Mouse (Mus musculus) limb, embryonic 11.5 days (tissue): ENCODE data around the gene Cblb. TPM values are rescaled to one million over a fixed set of nuclear protein-coding genes. Genes with fewer than 3 reads are reported as not detected.

Experiments used
- ATAC-seq: fragments of 200-750 bp; cut with Nextera tagmentation; 2 replicates; pipeline ENCODE4 v1.8.0; 2017; ENCODE audit warnings: low read depth; ENCODE audit not compliant: insufficient number of reproducible peaks, low FRiP score, low TSS enrichment
- DNase-seq: peaks from one replicate; pipeline ENCODE4 v3.0.0-alpha.2; 2015; ENCODE audit warnings: low spot score
- H3K27ac ChIP-seq: fragments of 300-500 bp; sonication (generic); replicated peaks from 2 replicates; pipeline ENCODE4 v1.5.1; 2014; ENCODE audit warnings: low read depth, mild to moderate bottlenecking, low read length
- H3K27me3 ChIP-seq: fragments of 300-500 bp; sonication (generic); 2 replicates; pipeline ENCODE4 v1.6.1; 2014; ENCODE audit warnings: mild to moderate bottlenecking, low read length, mixed read lengths; ENCODE audit not compliant: control insufficient read depth, insufficient read depth
- H3K36me3 ChIP-seq: fragments of 300-500 bp; sonication (generic); 2 replicates; pipeline ENCODE4 v1.6.1; 2014; ENCODE audit warnings: mild to moderate bottlenecking, low read length, moderate library complexity, mixed read lengths; ENCODE audit not compliant: control insufficient read depth, insufficient read depth
- H3K4me1 ChIP-seq: fragments of 300-500 bp; sonication (generic); 2 replicates; pipeline ENCODE4 v1.6.1; 2014; ENCODE audit warnings: low read length, mixed read lengths; ENCODE audit not compliant: control insufficient read depth, insufficient read depth
- H3K4me2 ChIP-seq: fragments of 300-500 bp; sonication (generic); 2 replicates; pipeline ENCODE4 v1.6.1; 2014; ENCODE audit warnings: low read depth, mild to moderate bottlenecking, moderate library complexity; ENCODE audit not compliant: severe bottlenecking
- H3K4me3 ChIP-seq: fragments of 300-500 bp; sonication (generic); 2 replicates; pipeline ENCODE4 v1.5.1; 2014; ENCODE audit warnings: low read depth, low read length
- H3K9ac ChIP-seq: fragments of 300-500 bp; sonication (generic); 2 replicates; pipeline ENCODE4 v1.6.1; 2014; ENCODE audit warnings: mild to moderate bottlenecking, low read length
- H3K9me3 ChIP-seq: fragments of 300-500 bp; sonication (generic); 2 replicates; pipeline ENCODE4 v1.6.1; 2016; ENCODE audit warnings: low read length; ENCODE audit not compliant: control insufficient read depth
- WGBS: fragments of 180-500 bp; shearing (Covaris S2); extraction: QIAGEN DNeasy Blood & Tissue Kit; methylation state at CpG from one replicate; pipeline ENCODE4 v1.1.7; 2014; 5-methylcytosine and 5-hydroxymethylcytosine counted together
- polyA plus RNA-seq: library from polyadenylated mRNA; unstranded; fragments of >200 nt; fragmentation: Nextera tagmentation; extraction: Ambion mirVana; gene quantifications from 2 replicates; pipeline ENCODE4 v1.2.1, GENCODE M21; 2014

Cblb gene
- polyA plus RNA-seq, 1 experiment from 2014 or later, result 33.1 TPM

DNA sequence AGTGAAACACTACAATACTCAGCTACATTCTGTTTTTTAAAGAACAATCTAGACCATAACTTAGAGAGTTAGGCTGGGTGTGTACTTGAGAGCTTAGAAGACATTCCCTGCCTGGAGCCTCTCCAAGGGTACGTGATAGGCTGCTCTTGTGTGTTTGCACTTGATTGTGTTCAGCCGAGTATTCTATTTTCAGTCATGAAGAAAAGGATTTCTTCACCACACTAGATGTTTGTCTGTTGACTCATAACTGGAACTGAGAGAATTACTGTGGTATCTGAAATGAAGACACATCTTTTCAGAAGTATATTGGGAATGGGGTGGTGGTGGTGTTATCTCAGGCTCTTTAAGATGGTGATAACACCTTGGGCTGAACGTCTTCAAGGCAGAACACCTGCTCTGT lies 64.6 kb downstream of the Cblb start:
- H3K4me3 ChIP-seq, result no peak overlapping the region
- no peaks in the 10 kb centered on the region for H3K27me3 ChIP-seq
- H3K4me1 ChIP-seq, result peaks cover 16% of the 10 kb centered on the region
- no peak overlapping the region for H3K4me2 ChIP-seq
- ATAC-seq, result no peak
- no peak overlapping the region for H3K9ac ChIP-seq
- WGBS, result 90% methylated on average over 3 of the region's 3 CpGs
- H3K36me3 ChIP-seq, result no peaks in the 10 kb centered on the region
- DNase-seq, result no peak
- H3K9me3 ChIP-seq, result no peaks in the 10 kb centered on the region
- no peak overlapping the region for H3K27ac ChIP-seq

GRCm38 (mm10) chr16:52100466-52100865 lies 69.4 kb downstream of the Cblb start:
- DNase-seq (no peak), ATAC-seq (no peak)
- Histone ChIP-seq H3K4me1 (peaks cover 11% of the 10 kb centered on the region), H3K27ac (no peak overlapping the region), H3K9me3 (no peaks in the 10 kb centered on the region), H3K36me3 (no peaks in the 10 kb centered on the region; the same call in 1 of the 2 replicates), H3K27me3 (no peaks in the 10 kb centered on the region), H3K9ac (no peak overlapping the region), H3K4me2 (no peak overlapping the region), H3K4me3 (no peak overlapping the region)
- WGBS, result 81% methylated on average over 6 of the region's 6 CpGs

- ATAC-seq (no peak), DNase-seq (no peak)
- H3K4me3 ChIP-seq, result no peak overlapping the region
- no peaks in the 10 kb centered on the region for H3K27me3 ChIP-seq
- H3K9me3 ChIP-seq, result no peaks in the 10 kb centered on the region
- H3K9ac ChIP-seq, result no peak overlapping the region
- no peak overlapping the region for H3K27ac ChIP-seq
- WGBS, result 89% methylated on average over 9 of the region's 9 CpGs
- H3K36me3 ChIP-seq, result no peaks in the 10 kb centered on the region; the same call in 1 of the 2 replicates
- peaks cover 13% of the 10 kb centered on the region for H3K4me1 ChIP-seq
- no peak overlapping the region for H3K4me2 ChIP-seq
These were observed 73.6 kb downstream of the Cblb start for GRCm38 (mm10) chr16:52104608-52105007.

DNA sequence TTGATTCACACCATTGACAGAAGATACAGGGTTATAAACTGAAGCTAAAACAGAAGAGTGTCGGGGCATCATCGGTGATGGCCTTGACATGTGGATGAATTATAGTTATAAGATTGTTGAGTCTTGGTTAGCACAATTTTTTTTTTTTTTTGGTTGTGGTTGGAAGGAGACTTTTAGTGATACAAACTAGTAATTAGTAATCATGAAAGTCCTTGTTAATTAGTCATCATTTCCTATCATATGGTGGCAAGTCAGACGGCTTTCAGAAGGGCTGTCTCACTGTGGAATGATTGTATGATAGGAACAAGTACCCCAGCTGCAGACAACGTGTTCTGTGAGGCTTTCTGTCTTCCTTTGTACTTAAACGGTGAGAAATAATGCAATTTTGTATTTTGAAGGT lies 76.8 kb downstream of the Cblb start:
- Histone ChIP-seq H3K4me3 (no peak overlapping the region), H3K4me1 (peaks cover 7% of the 10 kb centered on the region), H3K27me3 (no peaks in the 10 kb centered on the region), H3K9me3 (no peaks in the 10 kb centered on the region), H3K4me2 (no peak overlapping the region), H3K9ac (no peak overlapping the region), H3K27ac (no peak overlapping the region), H3K36me3 (peaks cover 2% of the 10 kb centered on the region; the same call in 1 of the 2 replicates)
- WGBS, result 78% methylated on average over 5 of the region's 5 CpGs
- DNase-seq, result no peak
- no peak for ATAC-seq

GRCm38 (mm10) chr16:52114473-52114872 lies 83.4 kb downstream of the Cblb start:
- no peaks in the 10 kb centered on the region for H3K27me3 ChIP-seq
- H3K9me3 ChIP-seq, result no peaks in the 10 kb centered on the region
- no peak for ATAC-seq
- H3K36me3 ChIP-seq, result peaks cover 2% of the 10 kb centered on the region; the same call in 1 of the 2 replicates
- no peak for DNase-seq
- no peak overlapping the region for H3K4me2 ChIP-seq
- no peak overlapping the region for H3K27ac ChIP-seq
- no peak overlapping the region for H3K9ac ChIP-seq
- H3K4me1 ChIP-seq, result peaks cover 6% of the 10 kb centered on the region
- no peak overlapping the region for H3K4me3 ChIP-seq
- WGBS, result 80% methylated on average over 4 of the region's 4 CpGs

GRCm38 (mm10) chr16:52119003-52119402 lies 88.0 kb downstream of the Cblb start:
- 69% methylated on average over 4 of the region's 4 CpGs for WGBS
- H3K4me3 ChIP-seq, result no peak overlapping the region
- no peak for DNase-seq
- no peaks in the 10 kb centered on the region for H3K27me3 ChIP-seq
- H3K9me3 ChIP-seq, result no peaks in the 10 kb centered on the region
- no peak overlapping the region for H3K4me2 ChIP-seq
- ATAC-seq, result no peak
- H3K27ac ChIP-seq, result no peak overlapping the region
- H3K4me1 ChIP-seq, result peaks cover 8% of the 10 kb centered on the region; the same call in 1 of the 2 replicates
- H3K36me3 ChIP-seq, result no peaks in the 10 kb centered on the region
- H3K9ac ChIP-seq, result no peak overlapping the region

DNA sequence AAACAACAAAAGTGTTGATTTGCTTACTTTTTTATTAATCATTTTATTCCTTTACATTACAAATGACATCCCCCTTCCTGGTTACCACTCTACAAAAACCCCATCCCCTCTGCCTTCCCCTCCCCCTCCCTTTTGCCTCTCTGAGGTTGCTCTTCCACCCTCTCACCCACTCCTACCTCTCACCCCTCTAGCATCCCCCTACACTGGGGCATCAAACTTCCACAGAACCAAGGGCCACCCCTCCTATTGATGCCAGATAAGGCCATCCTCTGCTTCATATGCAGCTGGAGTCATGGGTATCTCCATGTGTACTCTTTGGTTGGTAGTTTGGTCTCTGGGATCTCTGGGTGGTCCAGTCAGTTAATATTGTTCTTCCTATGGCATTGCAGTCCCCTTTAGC lies 93.9 kb downstream of the Cblb start:
- no peak overlapping the region for H3K9ac ChIP-seq

GRCm38 (mm10) chr16:52125896-52126295 lies 94.9 kb downstream of the Cblb start:
- no peaks in the 10 kb centered on the region for H3K9me3 ChIP-seq
- no peaks in the 10 kb centered on the region for H3K27me3 ChIP-seq
- H3K9ac ChIP-seq, result no peak overlapping the region
- ATAC-seq (no peak), DNase-seq (no peak)
- H3K4me3 ChIP-seq, result no peak overlapping the region
- no peaks in the 10 kb centered on the region for H3K4me1 ChIP-seq
- H3K27ac ChIP-seq, result no peak overlapping the region
- H3K36me3 ChIP-seq, result no peaks in the 10 kb centered on the region
- no peak overlapping the region for H3K4me2 ChIP-seq
- 93% methylated on average over 4 of the region's 4 CpGs for WGBS

More for the DNA sequence above, 93.9 kb downstream of the Cblb start:
- Histone ChIP-seq H3K4me3 (no peak overlapping the region), H3K4me2 (no peak overlapping the region), H3K27ac (no peak overlapping the region), H3K9me3 (no peaks in the 10 kb centered on the region), H3K4me1 (0 out of 2 replicates have a peak, but pooled peaks cover 3% of the 10 kb centered on the region), H3K36me3 (no peaks in the 10 kb centered on the region), H3K27me3 (no peaks in the 10 kb centered on the region)
- DNase-seq (no peak), ATAC-seq (no peak)

DNA sequence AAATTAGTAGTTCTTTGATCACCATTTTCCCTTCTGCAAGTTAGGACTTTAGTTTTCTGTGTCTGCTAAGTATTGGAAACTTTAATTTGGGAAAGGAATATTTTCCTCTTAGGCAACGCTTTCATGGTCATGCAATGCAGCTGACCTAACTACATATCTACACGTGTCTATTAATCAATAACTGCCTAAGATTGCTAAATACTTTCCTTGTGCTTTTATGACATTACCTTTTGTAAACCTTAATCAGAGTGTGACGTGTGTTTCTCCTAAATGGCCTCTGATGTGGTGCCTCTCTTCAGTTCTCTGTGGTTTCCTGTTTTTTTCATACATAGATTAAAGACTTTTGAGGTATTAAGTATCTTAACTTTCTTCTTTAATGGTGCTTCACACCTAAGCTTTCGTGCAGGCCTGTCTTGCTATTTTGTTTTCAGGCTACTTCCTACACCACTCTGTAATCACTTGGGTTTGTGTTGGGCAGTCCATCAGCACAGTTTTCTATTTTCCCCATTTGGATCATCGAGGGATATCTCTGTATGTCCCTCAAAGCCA lies 98.4 kb downstream of the Cblb start:
- ATAC-seq (no peak), DNase-seq (no peak)
- Histone ChIP-seq H3K9ac (no peak overlapping the region), H3K4me2 (no peak overlapping the region), H3K9me3 (no peaks in the 10 kb centered on the region), H3K4me1 (peaks cover 8% of the 10 kb centered on the region), H3K36me3 (no peaks in the 10 kb centered on the region), H3K4me3 (no peak overlapping the region), H3K27ac (no peak overlapping the region), H3K27me3 (no peaks in the 10 kb centered on the region)
- WGBS, result 82% methylated on average over 5 of the region's 5 CpGs
